Mouse (Mus musculus): ENCODE measurements at regions not wholly inside any gene's neighbourhood (a gene's known extent, or its start where the extent isn't known, plus 50 kb on each side); places are given as distances from the start of the nearest gene placed in this dataset.

DNA sequence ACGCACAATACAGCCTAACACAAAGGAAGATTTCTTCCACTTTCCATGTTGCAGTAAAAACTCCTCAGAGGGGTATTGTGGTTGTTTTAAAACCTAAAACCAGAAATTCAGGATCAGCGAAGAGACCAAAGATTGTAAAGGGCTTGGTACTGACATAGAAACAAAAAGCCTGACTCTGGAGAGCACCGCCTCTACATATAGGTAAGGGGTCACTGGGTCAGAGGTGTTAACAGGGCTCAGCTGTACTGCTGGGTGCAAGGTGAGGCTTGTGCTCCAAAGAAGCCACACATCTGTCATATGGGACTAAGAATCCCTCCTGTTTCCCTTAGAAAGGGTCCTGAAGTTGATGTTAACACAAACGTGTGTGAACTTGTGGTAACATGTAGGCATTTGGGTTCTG lies 420.7 kb upstream of the Gm26657 start:
- WGBS: 89% methylated on average over 4 of the region's 4 CpGs
- H3K27me3 ChIP-seq: no peaks in the 10 kb centered on the region
- H3K27ac ChIP-seq: no peak overlapping the region
- no peak for ATAC-seq (replicated peaks; ENCODE audit: low FRiP score)
- H3K4me3 ChIP-seq (replicated peaks): no peak overlapping the region
- no peak overlapping the region for H3K9ac ChIP-seq
- H3K4me1 ChIP-seq: no peaks in the 10 kb centered on the region
- no peak overlapping the region for H3K4me2 ChIP-seq
- no peaks in the 10 kb centered on the region for H3K36me3 ChIP-seq
- no peaks in the 10 kb centered on the region for H3K9me3 ChIP-seq (replicated peaks)

DNA sequence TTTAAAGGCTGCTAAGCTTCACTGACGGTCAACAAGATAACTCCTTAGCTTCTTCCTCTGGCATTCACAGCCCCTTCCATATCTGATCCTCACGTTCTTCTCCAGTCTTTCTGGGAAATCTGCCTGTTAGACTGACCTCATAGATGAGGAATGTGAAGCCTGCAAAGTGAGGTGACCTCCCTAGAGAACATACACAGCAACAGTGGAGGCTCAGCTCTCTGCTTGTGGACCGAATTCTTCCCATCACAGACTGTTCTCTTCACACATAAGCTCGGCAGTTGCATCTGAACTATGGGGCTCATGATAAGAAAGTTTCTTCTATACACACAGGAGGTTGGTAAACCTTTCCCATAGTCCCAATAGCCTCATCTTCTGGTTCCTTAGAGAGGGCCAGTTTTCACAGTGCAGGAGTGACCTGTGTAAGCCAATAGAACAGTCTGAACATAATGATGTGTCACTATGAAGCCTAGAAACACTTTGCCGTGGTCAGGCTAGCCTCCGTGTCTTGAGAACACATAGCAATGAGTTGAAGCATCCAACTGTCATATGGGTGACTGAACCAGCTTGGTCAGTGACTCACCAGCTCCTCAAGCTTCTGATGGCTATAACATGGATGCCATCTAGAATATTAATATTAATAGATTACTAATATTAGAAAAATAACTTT lies 434.1 kb upstream of the Gm26657 start:
- Histone ChIP-seq H3K9me3 (replicated peaks) (no peaks in the 10 kb centered on the region), H3K27ac (no peak overlapping the region), H3K27me3 (no peaks in the 10 kb centered on the region), H3K36me3 (no peaks in the 10 kb centered on the region), H3K4me2 (no peak overlapping the region), H3K4me3 (replicated peaks) (no peak overlapping the region), H3K9ac (no peak overlapping the region), H3K4me1 (peaks cover 4% of the 10 kb centered on the region)
- WGBS: 59% methylated on average over 6 of the region's 6 CpGs
- ATAC-seq (replicated peaks; ENCODE audit: low FRiP score): no peak

DNA sequence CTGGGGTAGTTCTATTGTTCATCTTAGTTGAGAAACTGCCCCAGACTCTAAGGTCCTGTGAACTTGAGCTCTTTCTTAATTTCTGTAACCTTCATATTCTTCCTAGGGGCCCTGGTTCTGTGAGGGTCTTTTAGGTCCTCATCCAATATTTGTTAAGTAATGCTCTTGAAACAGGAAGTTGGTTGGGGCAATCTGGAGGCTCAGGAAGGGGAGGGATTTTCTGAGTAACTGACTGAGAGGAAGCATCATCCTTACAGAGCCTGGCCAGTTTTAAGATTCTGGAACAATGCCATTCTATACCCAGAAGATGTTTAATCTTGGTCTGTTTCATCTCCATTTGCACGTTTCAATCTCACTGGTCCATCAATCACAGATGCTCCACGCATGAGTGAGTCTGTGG lies 435.6 kb upstream of the Gm26657 start:
- Histone ChIP-seq H3K4me3 (replicated peaks) (no peak overlapping the region), H3K9me3 (replicated peaks) (no peaks in the 10 kb centered on the region), H3K4me1 (peaks cover 4% of the 10 kb centered on the region), H3K27me3 (no peaks in the 10 kb centered on the region), H3K27ac (no peak overlapping the region), H3K4me2 (no peak overlapping the region), H3K9ac (no peak overlapping the region), H3K36me3 (no peaks in the 10 kb centered on the region)
- WGBS: 31% methylated on average over 2 of the region's 2 CpGs
- no peak for ATAC-seq (replicated peaks; ENCODE audit: low FRiP score)

DNA sequence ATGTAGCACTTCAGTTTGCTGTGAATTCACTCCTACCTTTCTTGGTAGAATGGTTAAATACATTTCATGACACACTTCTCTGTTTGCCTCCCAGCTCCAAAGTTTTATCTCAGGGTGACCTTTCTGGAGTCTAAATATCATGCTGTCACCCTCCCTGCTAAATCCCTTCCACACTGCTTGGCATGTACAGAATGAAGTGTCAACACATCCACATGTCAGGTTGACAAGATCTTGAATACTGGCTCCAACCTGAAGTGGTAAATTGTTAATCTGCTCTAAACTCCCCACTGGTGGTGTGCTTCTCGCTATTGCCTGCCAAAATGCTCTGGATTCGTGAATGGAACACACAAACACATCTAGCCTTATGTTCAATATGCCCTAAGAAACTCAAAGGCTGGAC lies 451.9 kb upstream of the Gm26657 start:
- Histone ChIP-seq H3K27me3 (no peaks in the 10 kb centered on the region), H3K4me1 (no peaks in the 10 kb centered on the region), H3K36me3 (no peaks in the 10 kb centered on the region), H3K9ac (no peak overlapping the region), H3K4me3 (replicated peaks) (no peak overlapping the region), H3K27ac (no peak overlapping the region), H3K4me2 (no peak overlapping the region), H3K9me3 (replicated peaks) (no peaks in the 10 kb centered on the region)
- WGBS: 81% methylated on average over 2 of the region's 2 CpGs
- no peak for ATAC-seq (replicated peaks; ENCODE audit: low FRiP score)

DNA sequence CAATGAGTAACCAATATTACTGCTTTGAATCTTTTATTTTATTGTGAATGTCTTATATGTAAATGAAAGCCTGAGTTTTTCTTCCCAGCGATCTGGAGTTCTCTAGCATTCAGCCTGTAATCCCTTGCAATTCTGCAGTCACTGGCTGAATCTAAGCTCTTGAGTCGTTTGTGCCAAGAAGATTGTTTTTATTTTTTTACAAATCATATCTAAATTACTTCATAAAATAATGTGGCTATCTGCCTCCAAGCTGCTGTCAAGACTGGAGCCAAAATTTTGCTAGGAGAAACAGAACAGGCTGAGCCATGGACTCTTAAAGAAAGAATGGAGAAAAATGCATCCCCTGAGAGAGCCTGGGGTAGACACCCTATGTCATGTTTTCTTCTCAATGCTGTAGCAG lies 455.4 kb upstream of the Gm26657 start:
- no peak overlapping the region for H3K27ac ChIP-seq
- WGBS: 68% methylated on average over 2 of the region's 2 CpGs
- no peak overlapping the region for H3K4me2 ChIP-seq
- no peaks in the 10 kb centered on the region for H3K27me3 ChIP-seq
- H3K9ac ChIP-seq: no peak overlapping the region
- H3K4me3 ChIP-seq (replicated peaks): no peak overlapping the region
- H3K9me3 ChIP-seq (replicated peaks): no peaks in the 10 kb centered on the region
- H3K4me1 ChIP-seq: no peaks in the 10 kb centered on the region
- H3K36me3 ChIP-seq: no peaks in the 10 kb centered on the region
- no peak for ATAC-seq (replicated peaks; ENCODE audit: low FRiP score)

DNA sequence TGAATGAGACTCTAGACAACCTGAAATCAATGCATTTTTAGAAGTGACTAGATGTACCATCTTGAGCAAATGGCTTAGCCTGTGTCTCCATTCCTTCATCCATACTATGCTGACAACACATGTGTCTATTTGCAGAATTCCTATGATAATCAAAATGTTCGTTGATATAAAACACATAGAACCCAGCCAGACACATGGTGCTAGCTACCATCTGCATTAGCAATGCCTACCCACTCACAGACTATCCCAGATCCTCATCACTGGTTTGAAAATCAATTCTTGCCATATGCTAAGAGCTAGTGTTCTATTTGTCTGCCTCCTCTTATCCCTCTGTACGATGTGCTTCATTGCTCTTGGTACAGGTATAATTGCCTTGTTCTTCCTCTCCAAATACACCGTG lies 464.0 kb upstream of the Gm26657 start:
- WGBS: 76% methylated on average over 3 of the region's 3 CpGs
- Histone ChIP-seq H3K9ac (no peak overlapping the region), H3K9me3 (replicated peaks) (no peaks in the 10 kb centered on the region), H3K4me1 (no peaks in the 10 kb centered on the region), H3K27me3 (no peaks in the 10 kb centered on the region), H3K36me3 (no peaks in the 10 kb centered on the region), H3K4me2 (no peak overlapping the region), H3K27ac (no peak overlapping the region), H3K4me3 (replicated peaks) (no peak overlapping the region)
- ATAC-seq (replicated peaks; ENCODE audit: low FRiP score): no peak

DNA sequence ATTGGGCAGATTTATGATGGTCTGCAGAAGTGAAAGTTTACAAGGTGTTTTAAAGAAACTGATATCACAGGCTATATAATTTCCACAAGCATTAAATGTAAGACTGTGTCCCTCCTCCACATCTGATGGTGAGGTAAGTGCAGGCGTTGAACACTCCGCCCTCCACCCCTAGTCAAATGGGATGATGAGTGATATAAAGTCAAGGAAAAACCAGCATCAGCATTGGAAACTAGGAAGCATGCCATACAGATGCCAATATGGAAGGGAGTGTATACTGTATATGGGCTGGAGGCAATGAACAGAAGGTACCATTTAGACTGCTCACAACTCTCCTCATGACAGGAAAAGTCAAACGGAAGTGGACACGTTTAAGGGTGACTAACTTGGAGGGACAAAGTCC lies 468.5 kb upstream of the Gm26657 start:
- 84% methylated on average over 4 of the region's 4 CpGs for WGBS
- no peak overlapping the region for H3K27ac ChIP-seq
- H3K9ac ChIP-seq: no peak overlapping the region
- no peak for ATAC-seq (replicated peaks; ENCODE audit: low FRiP score)
- H3K36me3 ChIP-seq: no peaks in the 10 kb centered on the region
- no peaks in the 10 kb centered on the region for H3K9me3 ChIP-seq (replicated peaks)
- no peaks in the 10 kb centered on the region for H3K27me3 ChIP-seq
- H3K4me3 ChIP-seq (replicated peaks): no peak overlapping the region
- H3K4me2 ChIP-seq: no peak overlapping the region
- no peaks in the 10 kb centered on the region for H3K4me1 ChIP-seq

DNA sequence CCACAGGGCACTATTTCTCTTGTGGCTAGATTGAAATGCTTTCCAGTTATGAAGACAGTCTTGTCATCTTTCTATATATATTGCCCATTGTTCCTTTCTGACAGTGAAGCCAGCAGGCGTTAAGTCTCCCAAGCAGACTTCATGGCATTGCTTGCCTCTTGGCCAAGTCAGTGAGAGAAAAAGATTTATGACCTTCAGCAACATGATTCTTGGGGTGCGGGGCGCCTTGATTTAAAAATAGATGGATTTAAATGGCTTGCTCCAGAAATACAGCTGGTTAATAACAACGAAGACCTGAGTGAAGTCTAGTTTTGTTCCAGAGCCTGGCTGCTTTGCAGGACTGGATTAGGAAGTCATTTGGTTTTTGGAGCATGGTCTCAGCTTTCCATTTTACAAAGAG lies 475.2 kb upstream of the Gm26657 start:
- no peak overlapping the region for H3K27ac ChIP-seq
- H3K36me3 ChIP-seq: no peaks in the 10 kb centered on the region
- no peaks in the 10 kb centered on the region for H3K4me1 ChIP-seq
- no peaks in the 10 kb centered on the region for H3K9me3 ChIP-seq (replicated peaks)
- 39% methylated on average over 4 of the region's 4 CpGs for WGBS
- H3K4me2 ChIP-seq: no peak overlapping the region
- H3K27me3 ChIP-seq: no peaks in the 10 kb centered on the region
- no peak for ATAC-seq (replicated peaks; ENCODE audit: low FRiP score)
- H3K9ac ChIP-seq: no peak overlapping the region
- no peak overlapping the region for H3K4me3 ChIP-seq (replicated peaks)

DNA sequence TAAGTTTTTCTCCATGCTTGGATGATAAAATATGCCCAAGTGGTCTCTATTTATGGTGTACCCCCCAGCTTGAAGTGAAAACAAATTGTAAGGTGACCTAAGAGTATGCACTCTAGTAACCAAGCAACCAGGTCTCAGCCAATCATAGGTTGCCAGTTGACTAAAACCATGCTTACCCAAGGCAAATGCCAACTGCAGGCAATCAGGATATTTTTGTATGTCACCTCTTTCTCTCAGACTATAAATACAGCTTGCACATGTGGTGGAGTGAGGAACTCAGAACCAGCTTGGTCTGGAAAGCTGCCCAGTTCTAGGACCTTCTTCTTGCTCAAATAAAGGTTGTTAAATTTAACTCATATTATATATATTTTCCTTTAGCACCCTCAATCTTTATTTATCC lies 476.0 kb upstream of the Gm26657 start:
- H3K9me3 ChIP-seq (replicated peaks): no peaks in the 10 kb centered on the region

DNA sequence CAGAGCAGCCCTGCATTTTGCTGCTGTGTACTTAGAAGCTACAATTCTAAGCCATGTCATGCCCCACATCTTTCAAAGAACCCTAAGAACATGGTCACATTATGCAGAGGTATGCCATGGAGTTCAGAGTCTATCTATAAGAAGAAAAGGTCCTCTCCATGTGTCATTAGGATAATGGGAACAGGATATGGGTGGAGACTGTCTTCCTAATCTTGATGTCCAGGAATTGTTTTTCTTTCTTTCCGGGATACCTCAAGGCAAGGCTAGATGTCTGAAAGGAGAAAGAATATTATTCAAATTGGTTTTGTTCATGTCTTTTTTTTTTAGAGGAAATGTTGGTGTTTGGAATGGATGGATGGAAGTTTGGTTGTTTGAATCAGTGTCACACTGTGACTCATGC lies 477.3 kb upstream of the Gm26657 start:
- Histone ChIP-seq H3K9ac (no peak overlapping the region), H3K4me1 (no peaks in the 10 kb centered on the region), H3K4me2 (no peak overlapping the region), H3K27ac (no peak overlapping the region), H3K36me3 (no peaks in the 10 kb centered on the region), H3K4me3 (replicated peaks) (no peak overlapping the region), H3K9me3 (replicated peaks) (no peaks in the 10 kb centered on the region), H3K27me3 (no peaks in the 10 kb centered on the region)
- 57% methylated on average over 1 of the region's 1 CpGs for WGBS
- no peak for ATAC-seq (replicated peaks; ENCODE audit: low FRiP score)

More for the DNA sequence above, 476.0 kb upstream of the Gm26657 start:
- no peak overlapping the region for H3K4me2 ChIP-seq
- ATAC-seq (replicated peaks; ENCODE audit: low FRiP score): no peak
- H3K27me3 ChIP-seq: no peaks in the 10 kb centered on the region
- no peak overlapping the region for H3K9ac ChIP-seq
- no peak overlapping the region for H3K27ac ChIP-seq
- no peak overlapping the region for H3K4me3 ChIP-seq (replicated peaks)
- no peaks in the 10 kb centered on the region for H3K4me1 ChIP-seq
- H3K36me3 ChIP-seq: no peaks in the 10 kb centered on the region

DNA sequence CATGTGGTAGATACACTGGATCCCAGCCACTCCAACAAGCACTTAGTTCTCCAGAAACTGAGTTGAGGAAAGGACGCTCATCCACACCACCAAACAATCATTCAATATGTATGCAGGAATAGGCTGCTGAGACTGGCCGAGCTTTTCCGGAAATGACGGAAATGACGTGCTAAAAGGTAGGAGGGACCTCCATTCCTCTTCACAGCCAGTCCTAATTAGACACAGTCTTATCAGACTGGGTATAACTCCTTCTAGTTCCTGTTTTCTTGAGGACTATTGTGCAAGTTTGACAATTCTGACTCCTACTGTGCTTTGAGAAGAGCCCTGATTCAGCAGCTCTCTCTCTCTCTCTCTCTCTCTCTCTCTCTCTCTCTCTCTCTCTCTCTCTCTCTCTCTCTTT lies 477.9 kb upstream of the Gm26657 start:
- WGBS: 78% methylated on average over 5 of the region's 5 CpGs
- ATAC-seq (replicated peaks; ENCODE audit: low FRiP score): no peak

DNA sequence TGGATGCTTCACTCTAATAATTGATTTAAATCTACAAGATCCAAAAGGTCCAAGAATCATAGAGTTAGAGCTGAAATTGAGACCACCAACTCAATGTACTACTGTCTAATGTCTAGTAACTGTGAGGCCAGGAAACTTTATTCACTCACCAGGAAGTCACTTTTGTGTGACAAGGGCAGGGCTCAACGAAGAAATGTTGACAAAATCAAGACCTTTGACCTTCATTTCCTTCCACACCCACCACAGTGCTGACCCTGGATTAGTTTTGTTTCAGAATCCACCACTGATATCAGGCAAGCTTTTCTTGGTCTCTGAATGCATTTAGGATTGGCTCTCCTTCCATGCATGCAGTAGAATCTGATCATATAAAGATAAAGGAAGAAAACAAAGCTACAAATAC lies 487.5 kb upstream of the Gm26657 start:
- Histone ChIP-seq H3K4me1 (no peaks in the 10 kb centered on the region), H3K4me3 (replicated peaks) (no peak overlapping the region), H3K27ac (no peak overlapping the region), H3K9me3 (replicated peaks) (no peaks in the 10 kb centered on the region), H3K27me3 (no peaks in the 10 kb centered on the region), H3K9ac (no peak overlapping the region), H3K36me3 (no peaks in the 10 kb centered on the region), H3K4me2 (no peak overlapping the region)
- no peak for ATAC-seq (replicated peaks; ENCODE audit: low FRiP score)
- WGBS: 6% methylated on average over 1 of the region's 1 CpGs

More for the DNA sequence above, 477.9 kb upstream of the Gm26657 start:
- Histone ChIP-seq H3K9me3 (replicated peaks) (no peaks in the 10 kb centered on the region), H3K27me3 (no peaks in the 10 kb centered on the region), H3K36me3 (no peaks in the 10 kb centered on the region), H3K4me3 (replicated peaks) (no peak overlapping the region), H3K4me2 (no peak overlapping the region), H3K4me1 (no peaks in the 10 kb centered on the region), H3K27ac (no peak overlapping the region), H3K9ac (no peak overlapping the region)

DNA sequence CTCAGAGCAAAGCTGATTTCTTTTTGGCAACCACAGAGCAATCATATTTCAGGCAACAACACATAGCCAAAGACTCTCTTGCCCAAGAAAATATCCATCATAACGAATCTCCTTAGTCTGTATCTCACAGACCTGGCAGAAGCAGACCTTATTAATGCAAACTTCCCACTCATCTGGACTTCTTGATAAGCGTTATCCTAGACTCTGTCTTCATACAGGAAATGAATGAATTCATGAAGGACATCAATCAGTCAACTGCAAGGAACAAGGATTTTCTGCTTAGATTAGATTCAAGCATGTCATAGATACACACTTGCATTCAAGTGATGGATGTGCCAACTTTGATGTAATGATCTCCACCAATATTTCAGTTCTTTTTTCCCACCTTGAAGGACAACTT lies 488.1 kb upstream of the Gm26657 start:
- Histone ChIP-seq H3K4me3 (replicated peaks) (no peak overlapping the region), H3K36me3 (no peaks in the 10 kb centered on the region), H3K27ac (no peak overlapping the region), H3K9ac (no peak overlapping the region), H3K4me1 (no peaks in the 10 kb centered on the region), H3K27me3 (no peaks in the 10 kb centered on the region), H3K9me3 (replicated peaks) (no peaks in the 10 kb centered on the region), H3K4me2 (no peak overlapping the region)
- ATAC-seq (replicated peaks; ENCODE audit: low FRiP score): no peak
- 67% methylated on average over 2 of the region's 2 CpGs for WGBS

Data from kidney, embryonic 15.5 days (tissue).